Mouse (Mus musculus) kidney, adult 9 months (tissue): ENCODE results near the gene Ppp1r36.
"Not testable (repeated sequence)": the region's sequence is repeated elsewhere in the genome, so short reads cannot be mapped to it uniquely, and the experiment has no call there.

Experiments
- DNase-seq: peaks from one replicate; pipeline ENCODE4 v3.0.0; 2022

Gene Ppp1r36

DNA sequence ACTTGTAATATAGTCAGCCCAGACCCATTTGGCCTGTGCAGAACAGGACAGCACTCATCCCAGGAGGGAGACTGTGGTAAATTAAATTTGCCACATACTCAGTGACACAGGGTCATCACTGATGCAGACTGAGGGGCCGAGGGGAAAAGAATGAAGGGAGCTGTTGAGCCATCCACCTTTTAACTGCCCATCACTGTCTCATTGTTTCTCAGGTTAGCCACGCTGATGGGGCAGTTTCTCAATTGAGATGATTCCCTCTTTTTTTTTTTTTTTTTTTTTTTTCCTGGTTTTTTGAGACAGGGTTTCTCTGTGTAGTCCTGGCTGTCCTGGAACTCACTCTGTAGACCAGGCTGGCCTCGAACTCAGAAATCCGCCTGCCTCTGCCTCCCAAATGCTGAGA, 41.1 kb downstream of the Ppp1r36 start:
- DNase-seq: not testable (repeated sequence)

DNA sequence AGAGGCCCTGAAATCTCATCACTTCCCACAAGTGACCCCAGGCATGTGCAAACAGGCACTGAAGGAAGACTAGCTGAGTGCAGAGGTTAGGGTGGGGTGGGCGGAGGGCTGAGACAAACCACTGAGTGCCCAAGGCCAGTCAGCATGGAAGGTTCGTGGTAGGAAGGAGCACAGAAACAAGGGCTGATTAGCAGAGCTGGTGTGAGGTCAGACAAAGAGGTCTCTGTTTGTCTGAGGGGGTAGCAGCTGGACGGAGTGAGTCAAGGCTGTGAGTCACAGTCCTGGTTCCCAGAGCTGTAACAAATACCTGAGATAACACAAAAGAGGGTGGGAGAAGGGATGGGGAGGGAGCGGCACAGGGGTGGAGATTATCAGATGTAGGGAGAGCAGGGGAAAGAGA, 41.7 kb downstream of the Ppp1r36 start:
- DNase-seq: no peak

DNA sequence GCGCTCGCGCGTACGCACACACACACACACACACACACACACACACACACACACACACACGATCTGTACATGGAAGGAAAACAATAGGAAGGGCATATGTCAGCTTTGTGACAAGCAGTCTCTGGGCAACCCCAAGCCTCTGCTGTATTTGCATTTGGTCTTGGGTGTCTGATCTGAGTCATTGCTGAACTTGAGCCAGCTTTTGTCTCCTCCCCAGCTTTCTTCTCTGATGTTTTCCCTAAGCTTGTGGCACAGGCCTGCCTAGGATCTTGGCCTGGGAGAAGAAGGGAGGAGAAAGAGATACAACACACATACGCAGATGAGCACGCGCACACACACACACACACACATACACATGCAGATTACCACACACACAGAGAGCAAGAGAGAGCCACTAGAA, 46.1 kb downstream of the Ppp1r36 start:
- DNase-seq: no peak

DNA sequence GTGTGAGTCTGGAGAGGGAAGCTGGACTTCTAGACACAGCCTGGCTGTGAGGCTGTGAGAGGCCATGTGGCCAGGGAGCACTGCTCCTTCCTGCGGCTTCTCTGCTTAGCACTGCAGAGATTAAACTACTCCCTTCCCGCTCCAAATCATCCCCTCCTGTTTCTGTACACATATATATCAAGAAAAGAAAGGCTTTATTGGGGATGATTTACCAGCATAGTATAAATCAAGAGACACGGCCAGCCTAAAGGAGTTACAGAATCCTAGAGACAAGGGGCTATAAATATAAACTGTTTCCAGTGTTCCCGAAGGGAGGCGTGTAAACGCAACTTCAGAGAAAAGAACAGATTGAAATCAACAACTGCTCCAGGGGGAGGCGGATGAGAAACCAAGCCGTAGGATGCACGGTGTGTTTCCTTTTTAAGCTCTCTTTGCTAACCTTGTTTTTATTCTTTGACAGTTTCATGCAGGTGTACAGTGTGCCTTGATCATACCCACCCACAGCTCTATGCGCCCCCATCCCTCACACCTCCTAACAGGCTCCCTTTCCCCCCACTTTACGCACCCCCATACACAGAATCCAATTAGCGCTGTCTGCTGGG, 47.4 kb downstream of the Ppp1r36 start:
- DNase-seq: no peak

DNA sequence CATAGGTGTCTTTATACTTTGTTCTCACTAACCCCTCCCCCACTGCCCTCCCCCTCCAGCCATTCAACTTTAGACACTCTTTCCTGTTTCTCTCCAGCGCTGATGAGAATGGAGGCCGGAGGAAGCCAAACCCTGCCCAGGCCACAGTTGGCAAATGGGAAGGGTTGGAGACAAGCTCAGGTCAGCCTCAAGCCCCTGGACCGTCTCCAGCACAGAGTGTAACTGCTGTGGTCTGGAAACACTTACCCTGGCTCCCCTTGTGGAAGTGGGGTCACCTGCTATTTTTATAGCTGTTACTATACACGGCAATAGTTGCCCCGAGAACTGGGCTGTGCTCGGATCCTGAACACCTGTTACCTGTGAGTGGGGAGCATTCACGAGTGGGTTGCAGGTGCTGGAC, 49.3 kb downstream of the Ppp1r36 start:
- DNase-seq: no peak

DNA sequence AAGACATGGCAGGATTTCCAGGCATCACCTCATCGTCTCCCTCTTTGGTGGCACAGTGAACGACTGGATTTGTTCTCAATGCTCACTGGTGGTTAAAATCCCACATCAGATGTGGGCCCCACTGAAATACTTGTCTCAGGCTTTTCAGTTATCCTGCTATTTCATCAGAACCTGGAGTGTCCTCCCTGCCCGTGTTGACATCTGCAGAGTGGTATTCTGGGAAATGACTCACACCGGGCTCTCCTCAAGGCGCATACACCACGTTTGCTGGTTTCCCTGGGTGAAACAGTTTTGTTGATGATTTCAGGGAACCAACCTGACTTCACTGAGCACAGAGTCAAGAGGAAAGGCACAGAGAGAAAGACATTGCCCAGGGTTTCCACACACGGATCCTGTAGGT, 49.9 kb downstream of the Ppp1r36 start:
- DNase-seq: no peak

DNA sequence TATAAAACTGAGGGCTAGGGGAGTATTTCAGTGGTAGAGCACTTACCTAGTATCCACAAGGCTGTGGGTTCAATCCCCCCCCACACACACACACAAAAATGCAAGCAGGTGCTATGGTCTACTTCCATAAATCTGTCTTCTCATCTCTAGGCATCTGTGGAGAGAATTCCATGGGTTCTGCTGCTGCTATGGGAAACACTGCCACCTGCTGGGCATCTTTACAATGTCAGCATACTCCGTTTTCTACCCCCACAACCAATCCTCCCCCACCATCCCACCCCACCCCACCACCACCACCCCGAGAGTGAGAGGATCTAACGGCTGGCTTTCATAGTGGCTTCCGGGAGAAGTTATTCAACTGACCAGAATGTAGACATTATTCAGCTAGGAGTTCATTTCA, 54.7 kb downstream of the Ppp1r36 start:
- DNase-seq: peak; percentile 64

DNA sequence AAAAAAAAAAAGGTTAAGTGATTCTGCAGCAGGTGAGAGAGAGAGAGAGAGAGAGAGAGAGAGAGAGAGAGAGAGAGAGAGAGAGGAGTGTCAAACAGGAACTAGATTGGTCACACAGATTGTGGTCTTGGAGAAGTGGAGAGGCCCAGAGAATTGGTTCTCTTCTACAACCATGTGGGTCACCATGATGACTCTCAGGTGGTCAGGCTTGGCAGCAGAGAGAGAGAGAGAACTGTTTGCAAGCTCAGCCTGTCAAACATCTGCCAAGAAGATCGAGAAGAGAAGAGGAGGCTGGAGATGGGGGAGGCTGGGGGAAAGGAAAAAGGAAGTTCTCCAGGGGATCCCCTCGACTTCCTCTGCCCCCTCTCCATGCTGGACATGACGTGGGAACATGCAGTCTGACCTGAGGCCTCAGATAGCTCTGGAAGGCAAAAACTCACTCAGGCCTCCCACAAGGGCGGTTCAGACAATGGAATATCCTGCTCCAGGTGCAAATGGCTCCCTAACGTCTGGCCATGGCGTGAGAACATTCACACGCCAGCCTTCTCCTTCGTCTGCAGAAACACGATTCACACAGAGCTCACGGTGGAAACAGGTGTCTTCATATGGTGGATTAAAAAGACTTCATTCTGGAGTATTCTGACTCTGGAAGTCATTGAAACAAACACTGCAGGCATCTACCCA, 56.4 kb downstream of the Ppp1r36 start:
- no peak for DNase-seq

DNA sequence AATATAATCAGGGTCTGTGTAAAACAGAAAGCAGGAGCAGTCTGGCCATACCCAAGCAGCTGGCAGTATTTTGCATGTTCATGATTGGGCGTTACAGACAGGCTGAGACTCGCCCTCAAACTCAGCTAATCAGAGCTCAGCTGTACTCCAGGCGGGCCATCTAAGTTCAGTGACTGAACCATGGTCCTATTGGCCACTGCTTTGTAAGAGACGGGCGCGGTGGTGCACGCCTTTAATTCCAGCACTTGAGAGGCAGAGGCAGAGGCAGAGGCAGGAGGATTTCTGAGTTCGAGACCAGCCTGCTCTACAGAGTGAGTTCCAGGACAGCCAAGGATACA, 56.9 kb downstream of the Ppp1r36 start:
- DNase-seq: no peak

DNA sequence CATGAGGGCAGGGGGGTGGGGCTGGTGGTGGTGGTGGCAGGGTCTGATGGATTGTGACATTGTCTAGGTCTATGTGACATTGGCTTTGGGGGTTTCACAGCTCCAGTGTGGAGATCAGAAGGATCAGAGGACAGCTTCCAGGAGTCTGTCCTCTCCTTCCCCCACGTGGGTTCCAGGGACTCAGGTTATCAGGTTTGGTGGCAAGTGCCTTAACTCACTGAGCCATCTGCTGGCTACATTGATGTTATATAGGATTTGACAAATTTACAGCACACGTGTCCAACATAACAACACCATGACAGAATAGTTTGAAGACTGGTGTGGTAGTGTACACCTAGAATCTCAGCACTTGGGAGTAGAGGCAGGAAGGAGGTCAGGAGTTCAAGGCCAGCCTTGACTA, 57.5 kb downstream of the Ppp1r36 start:
- DNase-seq: no peak

DNA sequence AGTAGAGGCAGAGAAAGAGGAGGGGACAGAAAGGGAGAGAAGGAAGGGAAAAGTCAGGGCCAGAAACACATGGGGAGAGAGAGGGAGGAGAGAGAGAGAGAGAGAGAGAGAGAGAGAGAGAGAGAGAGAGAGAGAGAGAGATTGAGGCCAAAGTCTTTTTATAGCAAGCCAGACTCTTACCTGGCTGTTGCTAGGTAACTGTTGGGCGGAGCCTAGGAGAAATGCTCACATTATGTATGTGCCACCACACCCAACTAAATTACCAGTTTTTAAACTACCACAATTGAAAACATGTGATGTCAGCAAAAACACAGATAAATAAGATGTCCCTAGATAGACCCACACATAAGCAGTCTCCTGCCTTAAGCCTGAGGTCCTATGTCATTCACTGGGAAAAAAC, 58.8 kb downstream of the Ppp1r36 start:
- DNase-seq: no peak

DNA sequence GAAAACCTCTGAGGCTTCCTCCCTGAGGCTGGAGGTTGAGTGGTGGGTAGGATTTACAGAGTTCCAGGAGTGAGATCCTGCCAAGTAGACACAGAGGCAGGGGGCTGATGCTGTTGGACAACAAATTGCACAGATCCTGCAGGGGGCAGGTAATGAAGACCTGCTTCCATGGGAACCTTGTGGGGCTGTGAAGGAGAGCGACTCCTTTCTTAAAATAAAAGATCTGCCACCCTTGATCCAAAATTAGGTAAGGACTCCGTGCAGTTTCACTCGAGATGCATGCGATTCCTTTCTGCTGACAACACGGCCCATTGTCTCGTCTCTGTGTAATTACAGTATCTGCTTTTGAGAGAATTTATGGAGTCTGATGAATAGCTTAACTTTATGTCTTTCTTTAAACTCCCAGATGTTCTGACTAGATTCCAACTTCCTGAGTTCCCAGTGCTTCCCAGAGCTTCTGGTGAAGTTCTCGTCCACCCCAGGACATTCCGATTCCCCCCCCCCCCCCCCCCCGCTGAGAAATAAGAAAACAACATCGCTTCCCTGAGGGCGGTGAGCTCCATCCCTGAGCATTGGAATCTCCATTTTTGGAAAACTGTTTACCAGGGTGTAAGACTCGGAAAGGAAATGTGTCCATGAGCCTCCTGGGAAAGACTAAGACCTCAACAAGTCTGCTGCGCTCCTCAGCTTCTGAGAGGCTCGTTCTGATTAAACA, 61.1 kb downstream of the Ppp1r36 start:
- no peak for DNase-seq

DNA sequence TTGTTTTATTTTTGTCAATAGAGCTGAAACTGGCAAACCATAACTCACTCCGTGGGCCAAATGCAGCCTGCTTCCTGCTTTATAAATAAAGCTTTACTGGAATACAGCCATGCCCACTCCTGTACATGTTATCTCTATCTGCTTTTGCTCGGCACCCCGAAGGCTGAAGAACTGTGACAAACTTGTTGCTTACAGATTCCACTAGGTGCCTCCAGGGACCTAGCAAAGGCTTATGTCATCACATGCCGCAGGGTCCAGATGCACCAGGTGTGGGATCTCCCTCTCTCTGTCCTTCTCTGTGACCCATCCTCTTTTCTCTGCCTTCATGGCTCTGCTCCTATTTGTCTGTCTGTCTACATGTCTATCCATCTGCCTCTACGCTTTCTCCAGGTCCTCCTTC, 61.8 kb downstream of the Ppp1r36 start:
- no peak for DNase-seq

DNA sequence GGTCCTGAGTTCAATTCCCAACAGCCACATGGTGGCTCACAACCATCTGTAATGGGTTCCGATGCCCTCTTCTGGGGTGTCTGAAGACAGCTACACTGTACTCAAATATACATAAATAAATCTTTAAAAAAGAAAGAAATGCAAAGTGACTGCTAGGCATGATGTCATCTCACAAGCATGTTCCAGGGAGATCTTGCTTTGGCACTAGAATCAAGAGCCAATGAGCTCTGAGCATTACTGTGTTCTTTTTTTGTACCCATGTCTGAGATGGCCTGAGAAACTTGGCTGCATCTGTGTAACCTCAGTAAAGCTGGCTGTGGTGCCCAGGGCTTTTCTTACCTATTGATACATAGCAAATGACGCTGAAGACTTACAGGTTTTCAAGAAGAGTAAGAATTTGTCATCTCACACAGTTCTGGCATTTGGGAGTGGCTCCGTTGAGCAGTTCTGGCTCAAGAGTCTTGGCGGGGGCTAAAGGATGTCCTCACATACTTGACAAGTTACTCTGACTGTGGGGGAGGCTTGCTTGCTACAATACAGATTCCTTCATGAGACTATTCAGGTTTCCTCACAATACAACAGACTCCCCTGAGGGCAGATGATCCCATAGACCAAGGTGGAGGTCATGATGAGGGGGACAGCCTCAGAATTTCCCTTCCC, 62.6 kb downstream of the Ppp1r36 start:
- no peak for DNase-seq

DNA sequence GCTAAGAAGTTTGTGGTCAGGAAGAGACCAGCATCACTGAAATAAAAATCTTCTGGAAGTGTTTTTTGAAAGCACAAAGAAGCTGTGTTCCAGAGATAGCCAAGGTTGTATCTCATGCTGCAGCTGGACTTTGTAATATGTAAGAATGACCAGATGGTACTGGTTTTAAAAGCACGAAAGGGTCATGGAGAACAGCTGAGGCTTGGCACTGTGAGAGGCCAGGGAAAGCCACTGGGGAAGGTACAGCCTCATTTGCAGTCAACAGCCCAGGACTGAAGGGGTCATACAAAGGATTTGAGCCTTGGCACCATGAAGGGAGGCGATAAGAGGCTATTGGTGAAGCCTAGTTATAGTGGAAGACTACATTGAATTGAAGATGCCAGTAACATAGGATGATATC, 65.1 kb downstream of the Ppp1r36 start:
- DNase-seq: no peak

DNA sequence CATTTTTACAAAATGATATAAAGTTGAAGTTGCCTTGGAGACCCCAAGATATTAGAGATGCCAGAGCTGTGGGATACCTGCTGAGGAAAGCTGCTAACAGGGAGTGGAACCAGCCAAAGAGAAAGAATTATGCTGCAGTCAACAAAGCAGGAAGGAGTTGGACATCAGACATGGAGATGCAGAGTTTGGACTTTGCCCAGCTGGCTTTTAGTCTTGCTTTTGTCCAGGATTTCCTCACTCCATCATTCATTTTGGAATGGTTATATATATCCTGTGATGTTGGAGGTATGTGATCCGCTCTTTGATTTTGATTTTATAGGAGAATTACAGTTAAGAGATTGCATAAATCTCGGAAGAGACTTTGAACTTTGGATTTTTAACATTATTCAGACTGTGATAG, 65.6 kb downstream of the Ppp1r36 start:
- DNase-seq: no peak

DNA sequence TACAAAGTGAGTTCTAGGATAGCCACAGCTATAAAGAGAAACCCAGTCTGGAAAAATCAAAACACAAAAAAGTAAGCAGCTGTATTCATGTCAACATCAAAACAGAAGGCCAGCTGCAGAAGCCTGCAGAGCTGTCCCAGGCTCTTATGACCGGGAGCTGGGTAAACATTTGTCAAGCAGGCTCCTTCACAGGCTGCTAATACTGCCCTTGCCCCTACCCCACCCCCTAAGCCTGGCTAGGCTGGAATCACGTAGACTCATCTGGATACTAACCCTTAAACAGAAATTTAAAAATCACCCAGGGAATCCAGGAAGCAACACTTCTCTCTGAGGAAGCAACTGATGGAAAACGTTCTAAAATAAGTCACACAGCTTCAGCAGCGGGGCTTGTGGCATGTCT, 67.5 kb downstream of the Ppp1r36 start:
- DNase-seq: no peak

DNA sequence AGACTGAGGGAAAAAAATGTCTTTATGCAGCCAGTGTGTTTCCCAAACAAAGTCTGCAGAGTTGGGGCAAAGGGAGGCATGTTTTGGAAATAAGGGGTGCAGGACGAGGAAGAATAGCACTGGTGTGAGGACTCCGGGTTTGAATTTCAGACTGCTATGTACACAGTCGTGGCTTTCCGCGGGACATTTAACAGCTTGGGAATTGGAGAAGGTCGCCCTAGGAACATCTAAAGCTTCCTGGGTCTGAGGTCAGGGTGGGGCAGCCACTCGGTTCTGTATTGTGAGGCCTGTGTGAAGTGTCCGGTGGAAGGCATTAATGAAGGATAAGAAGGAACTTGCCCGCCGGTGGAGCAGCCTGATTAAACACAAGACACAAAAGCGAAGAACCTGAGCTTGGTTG, 68.0 kb downstream of the Ppp1r36 start:
- DNase-seq: no peak

DNA sequence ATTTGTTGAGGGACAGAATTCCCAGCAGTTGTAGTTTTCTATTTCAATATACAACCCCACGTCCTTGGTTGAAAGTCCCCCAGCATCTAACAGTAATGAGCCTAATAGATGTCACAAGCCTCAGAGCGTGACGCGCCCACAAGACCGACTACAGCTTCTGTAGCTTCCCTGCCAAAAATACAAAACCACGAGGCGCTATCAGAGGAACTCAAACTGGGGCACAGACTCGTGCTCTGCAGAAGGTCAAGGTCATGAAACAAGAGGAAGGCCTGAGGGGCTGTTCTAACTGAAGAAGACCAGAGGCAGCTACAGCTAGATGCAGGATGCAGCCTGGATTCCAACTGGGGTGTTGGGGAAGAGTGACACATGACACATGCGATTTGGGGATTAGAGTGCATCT, 69.6 kb downstream of the Ppp1r36 start:
- no peak for DNase-seq
